Mouse (Mus musculus) thymus, adult 2 months (tissue): ENCODE data around the gene Prkca. TPM values are rescaled to one million over a fixed set of nuclear protein-coding genes. Genes with fewer than 3 reads are reported as not detected.

Experiments used
- DNase-seq: peaks from one replicate; pipeline ENCODE4 v3.0.0; 2021
- H3K27ac ChIP-seq: fragments of 200-500 bp; 2 replicates; pipeline ENCODE4 v1.5.1; 2012; ENCODE audit warnings: low read length, control low read depth; ENCODE audit not compliant: control insufficient read depth, insufficient read depth
- H3K27me3 ChIP-seq: fragments of 200-500 bp; 2 replicates; pipeline ENCODE4 v1.6.1; 2012; ENCODE audit warnings: mild to moderate bottlenecking, low read length, moderate library complexity, mixed read lengths; ENCODE audit not compliant: control insufficient read depth, insufficient read depth
- H3K36me3 ChIP-seq: fragments of 200-500 bp; 2 replicates; pipeline ENCODE4 v1.6.1; 2012; ENCODE audit warnings: mild to moderate bottlenecking, low read length, moderate library complexity; ENCODE audit not compliant: control insufficient read depth, insufficient read depth
- H3K4me1 ChIP-seq: fragments of 200-500 bp; replicated peaks from 2 replicates; pipeline ENCODE4 v1.6.1; 2012; ENCODE audit warnings: low read length; ENCODE audit not compliant: control insufficient read depth, insufficient read depth
- H3K4me3 ChIP-seq: fragments of 200-500 bp; 2 replicates; pipeline ENCODE4 v1.5.1; 2012; ENCODE audit warnings: mild to moderate bottlenecking, low read length, control low read depth, moderate library complexity; ENCODE audit not compliant: control insufficient read depth, insufficient read depth
- CTCF ChIP-seq: fragments of 200-500 bp; IDR thresholded peaks from 2 replicates; pipeline ENCODE4 v1.5.1; 2012; ENCODE audit warnings: mild to moderate bottlenecking, control low read depth, low read length, moderate library complexity, borderline replicate concordance; ENCODE audit not compliant: control insufficient read depth, poor library complexity, insufficient read depth; ENCODE audit errors: extremely low read depth
- POLR2A ChIP-seq: fragments of 200-500 bp; IDR thresholded peaks from 2 replicates; pipeline ENCODE4 v1.6.1; 2012; ENCODE audit warnings: mild to moderate bottlenecking, low read length, control low read depth, moderate library complexity; ENCODE audit not compliant: control insufficient read depth, poor library complexity, insufficient read depth; ENCODE audit errors: extremely low read depth
- WGBS: fragments of 180-500 bp; shearing (Covaris S2); methylation state at CpG from one replicate; pipeline ENCODE4 v1.1.7; 2018; 5-methylcytosine and 5-hydroxymethylcytosine counted together
- polyA plus RNA-seq: library from polyadenylated mRNA; depleted of rRNA; stranded (reverse); fragments of >200 nt; gene quantifications from 2 replicates; pipeline ENCODE4 v1.2.3, GENCODE M21; 2012

The Prkca gene
- polyA plus RNA-seq, 1 experiment = 11.0 TPM

DNA sequence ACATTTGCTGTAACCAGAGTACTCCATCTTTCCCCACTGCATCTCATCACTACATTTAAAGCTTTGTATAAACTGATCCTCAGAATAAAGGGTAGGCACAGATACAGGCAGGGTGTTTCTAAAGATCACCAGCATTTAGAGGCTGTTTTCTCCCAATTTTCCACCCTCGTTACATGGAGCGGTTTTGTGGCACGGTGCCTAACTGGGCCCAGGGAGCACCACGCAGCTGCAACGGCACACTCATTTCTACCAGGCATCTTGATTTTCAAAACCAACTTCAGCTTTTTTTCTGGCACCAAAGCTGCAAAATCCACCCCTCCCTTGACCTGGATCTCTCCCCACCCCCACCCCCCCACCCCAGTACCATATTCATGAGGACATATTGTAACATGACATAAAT is 117.5 kb downstream of the Prkca start:
- Histone ChIP-seq H3K36me3 (no peaks in the 10 kb centered on the region), H3K27ac (no peak overlapping the region), H3K4me1 (peaks cover 34% of the 10 kb centered on the region), H3K27me3 (no peaks in the 10 kb centered on the region), H3K4me3 (no peak overlapping the region)
- TF ChIP-seq POLR2A = no peak
- 90% methylated on average over 5 of the region's 5 CpGs for WGBS
- no peak for DNase-seq

DNA sequence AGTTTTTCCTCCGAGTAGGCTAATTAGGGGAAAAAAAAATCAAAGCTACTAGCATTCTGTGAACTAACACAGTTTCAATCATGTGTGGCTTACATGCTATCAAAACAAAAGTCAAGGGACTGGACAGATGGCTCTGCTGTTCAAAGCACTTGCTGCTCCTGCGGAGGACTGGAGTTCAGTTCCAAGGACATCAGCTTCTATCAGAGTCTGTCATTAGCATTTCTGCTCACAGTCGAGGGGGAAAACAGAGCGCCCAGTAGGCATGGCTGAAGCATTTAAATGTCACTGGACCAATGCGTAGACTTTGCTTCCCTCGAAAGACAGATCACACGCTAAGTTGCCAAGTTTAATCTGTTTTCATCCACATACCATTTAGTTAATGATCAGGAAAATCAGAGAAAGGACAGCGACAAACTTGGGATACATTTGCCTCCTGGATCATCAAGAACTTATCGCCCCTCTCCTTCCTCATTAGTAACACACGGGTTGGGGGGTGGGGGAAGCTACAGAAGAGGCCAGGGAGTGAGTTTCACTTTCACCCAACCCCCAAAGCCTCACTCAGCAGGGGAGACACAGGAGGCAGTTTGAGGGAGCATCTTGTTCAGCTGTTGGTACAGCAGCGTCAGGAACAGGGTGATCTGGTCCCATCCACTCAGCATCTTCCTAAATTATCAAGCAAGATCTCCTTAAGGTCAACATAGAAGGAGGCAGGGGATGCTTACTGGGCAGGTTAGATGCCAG is 119.3 kb downstream of the Prkca start:
- H3K4me3 ChIP-seq = no peak overlapping the region
- peaks cover 37% of the 10 kb centered on the region for H3K4me1 ChIP-seq
- H3K27me3 ChIP-seq = no peaks in the 10 kb centered on the region
- H3K27ac ChIP-seq = no peak overlapping the region
- TF ChIP-seq POLR2A = no peak
- TF ChIP-seq CTCF = no peak
- no peaks in the 10 kb centered on the region for H3K36me3 ChIP-seq
- WGBS = 54% methylated on average over 11 of the region's 11 CpGs
- peak; percentile 37 for DNase-seq

DNA sequence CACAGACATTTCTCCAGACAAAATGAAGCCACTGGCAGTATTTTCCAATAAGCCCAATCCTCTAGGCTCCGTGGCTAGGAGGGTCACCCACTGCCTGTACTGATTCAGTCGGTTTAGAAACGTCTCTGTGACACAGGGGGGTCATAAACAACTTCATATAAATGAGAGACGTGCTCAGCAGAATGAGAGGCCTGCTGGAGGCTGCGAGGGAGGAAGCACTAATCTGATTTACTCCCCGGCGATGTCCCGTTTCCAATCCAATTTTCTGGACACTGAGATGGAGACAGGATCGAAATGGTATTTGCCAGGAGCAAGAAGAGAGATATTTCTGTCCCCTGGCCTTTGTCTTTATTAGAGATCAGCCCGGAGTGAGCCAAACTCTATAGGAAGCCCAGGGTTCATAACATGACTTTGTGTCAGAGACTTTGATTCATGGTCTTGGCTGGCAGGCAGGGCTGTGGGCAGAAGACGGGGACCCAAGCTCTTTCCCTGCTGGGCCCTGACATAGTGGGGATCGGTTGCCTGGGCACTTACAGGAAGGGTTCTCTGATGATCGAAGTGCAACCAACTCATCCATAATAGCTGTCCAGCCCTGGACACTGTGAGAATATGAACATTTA is 120.0 kb downstream of the Prkca start:
- no peak overlapping the region for H3K27ac ChIP-seq
- TF ChIP-seq POLR2A (no peak), CTCF (no peak)
- H3K4me1 ChIP-seq = peaks cover 37% of the 10 kb centered on the region
- no peak for DNase-seq
- no peak overlapping the region for H3K4me3 ChIP-seq
- H3K36me3 ChIP-seq = no peaks in the 10 kb centered on the region
- no peaks in the 10 kb centered on the region for H3K27me3 ChIP-seq
- WGBS = 29% methylated on average over 13 of the region's 13 CpGs

DNA sequence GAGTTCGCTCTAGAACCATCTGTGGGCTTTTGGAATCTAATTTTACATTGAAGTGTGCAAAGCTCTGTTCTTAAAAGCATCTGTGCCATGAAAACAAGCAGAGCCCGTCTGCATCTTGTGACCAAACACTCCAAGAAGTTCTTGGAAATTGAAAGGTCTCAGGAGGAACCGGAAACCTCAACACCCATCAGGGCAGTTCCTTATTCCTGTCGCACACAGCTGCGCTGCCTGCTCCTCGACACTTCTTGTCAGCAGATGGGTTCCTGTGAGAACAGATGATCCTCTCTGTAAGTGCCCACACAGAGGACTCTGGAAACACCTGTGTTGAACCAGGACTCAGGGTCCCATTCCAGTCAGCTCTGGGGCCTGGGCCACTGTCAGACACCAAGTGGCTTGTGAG is 120.6 kb downstream of the Prkca start:
- TF ChIP-seq POLR2A (no peak), CTCF (no peak)
- peak overlapping the region; percentile 47 for H3K4me3 ChIP-seq
- H3K27ac ChIP-seq = peak overlapping the region; percentile 54; the same call in 1 of the 2 replicates
- H3K27me3 ChIP-seq = no peaks in the 10 kb centered on the region
- DNase-seq = peak; percentile 48
- H3K4me1 ChIP-seq = peaks cover 37% of the 10 kb centered on the region
- no peaks in the 10 kb centered on the region for H3K36me3 ChIP-seq
- 8% methylated on average over 6 of the region's 6 CpGs for whole genome bisulfite sequencing

DNA sequence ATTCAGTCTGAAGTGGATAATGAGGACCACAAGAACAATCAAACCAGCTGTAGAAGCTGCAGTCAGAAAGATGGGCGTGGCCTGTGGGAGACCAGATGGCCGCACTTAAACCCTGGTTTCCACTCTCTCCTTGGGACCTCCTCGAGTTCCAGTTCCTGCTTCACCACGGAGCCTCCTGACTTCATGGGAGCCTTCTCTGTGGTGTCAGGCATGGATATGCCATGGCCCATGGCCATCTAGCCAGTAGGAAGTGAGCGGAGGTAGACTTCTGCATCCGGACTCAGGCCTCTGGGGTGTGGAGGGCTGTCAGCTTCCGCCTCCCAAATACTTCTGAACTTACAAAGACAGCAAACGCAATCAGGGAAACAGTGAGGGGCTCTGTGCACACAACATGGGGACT is 121.1 kb downstream of the Prkca start:
- 6% methylated on average over 8 of the region's 8 CpGs for WGBS
- peak overlapping the region; percentile 47 for H3K4me3 ChIP-seq
- H3K27me3 ChIP-seq = no peaks in the 10 kb centered on the region
- peak; percentile 48 for DNase-seq
- TF ChIP-seq POLR2A (no peak), CTCF (no peak)
- peak overlapping the region; percentile 54; the same call in 1 of the 2 replicates for H3K27ac ChIP-seq
- H3K4me1 ChIP-seq = peaks cover 37% of the 10 kb centered on the region
- no peaks in the 10 kb centered on the region for H3K36me3 ChIP-seq

DNA sequence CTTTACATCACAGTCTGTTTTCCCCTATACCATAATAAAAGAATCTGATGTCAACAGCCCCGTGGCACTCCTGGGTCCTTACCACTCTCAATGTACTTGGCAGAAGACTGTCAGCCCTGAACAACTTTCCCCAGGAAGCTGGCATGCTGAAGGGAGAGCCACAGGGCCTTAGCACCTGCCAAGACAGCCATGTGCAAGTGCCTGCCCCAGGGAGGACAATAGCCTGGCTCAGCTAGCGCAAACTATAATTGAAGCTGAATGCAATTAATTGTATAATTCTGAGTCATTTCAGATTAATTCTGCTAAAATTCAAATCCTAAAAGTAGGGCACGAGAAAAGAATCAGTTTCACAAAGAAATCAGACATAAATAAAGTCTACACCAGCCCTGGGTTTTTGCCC is 121.7 kb downstream of the Prkca start:
- DNase-seq = no peak
- Histone ChIP-seq H3K4me1 (peaks cover 37% of the 10 kb centered on the region), H3K27me3 (no peaks in the 10 kb centered on the region), H3K27ac (no peak overlapping the region), H3K4me3 (no peak overlapping the region), H3K36me3 (no peaks in the 10 kb centered on the region)
- TF ChIP-seq CTCF (no peak), POLR2A (no peak)
- 58% methylated on average over 3 of the region's 3 CpGs for WGBS

DNA sequence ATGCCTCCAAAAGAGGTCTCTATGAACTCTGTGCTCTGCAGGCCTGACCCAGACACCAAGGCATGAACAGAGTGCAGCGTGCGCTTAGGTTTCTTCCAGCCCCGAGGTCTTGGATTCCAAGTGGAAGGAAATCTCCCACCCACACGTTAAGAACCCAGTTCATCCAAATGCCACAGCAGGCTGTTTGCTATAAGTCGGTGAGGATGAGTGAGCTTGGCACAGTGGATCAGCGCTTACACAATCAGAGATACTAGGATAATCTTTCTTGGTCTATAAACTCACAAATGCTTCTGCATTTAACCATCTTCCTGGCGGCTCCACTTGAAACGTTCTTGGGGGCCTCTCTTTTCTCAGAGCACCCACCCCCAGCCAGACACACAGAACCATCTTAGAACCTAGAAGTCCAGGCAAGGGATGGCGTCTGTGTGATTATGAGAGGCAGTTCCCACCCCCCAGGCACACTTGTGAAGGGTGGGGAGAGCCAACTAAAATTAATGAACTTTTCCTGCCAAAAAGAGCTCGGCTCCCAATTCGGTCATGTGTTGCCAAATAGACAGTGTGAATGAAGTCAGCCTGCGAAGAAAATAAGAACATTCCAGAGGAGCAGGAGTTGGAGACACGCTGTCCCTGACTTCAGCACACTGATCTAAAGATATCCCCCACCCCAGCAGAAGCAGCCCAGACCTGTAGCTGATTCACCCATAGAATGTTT is 122.4 kb downstream of the Prkca start:
- H3K36me3 ChIP-seq = no peaks in the 10 kb centered on the region
- 88% methylated on average over 13 of the region's 13 CpGs for WGBS

More for the DNA sequence above, 122.4 kb downstream of the Prkca start:
- H3K27ac ChIP-seq = no peak overlapping the region
- peaks cover 37% of the 10 kb centered on the region for H3K4me1 ChIP-seq
- no peaks in the 10 kb centered on the region for H3K27me3 ChIP-seq
- H3K4me3 ChIP-seq = no peak overlapping the region
- TF ChIP-seq POLR2A (no peak), CTCF (no peak)
- no peak for DNase-seq
